Mouse (Mus musculus) stomach, embryonic 16.5 days (tissue): ENCODE data around the gene Tpk1. TPM values are rescaled to one million over a fixed set of nuclear protein-coding genes. Genes with fewer than 3 reads are reported as not detected.

Experiments used
- ATAC-seq: fragments of 200-750 bp; cut with Nextera tagmentation; 2 replicates; pipeline ENCODE4 v1.8.0; 2017; ENCODE audit warnings: moderate number of reproducible peaks, moderate TSS enrichment; ENCODE audit not compliant: insufficient read depth, low FRiP score
- H3K27ac ChIP-seq: fragments of 300-500 bp; sonication (generic); 2 replicates; pipeline ENCODE4 v1.5.1; 2014; ENCODE audit warnings: low read length
- H3K27me3 ChIP-seq: fragments of 300-500 bp; sonication (generic); 2 replicates; pipeline ENCODE4 v1.6.1; 2014; ENCODE audit warnings: low read length, control low read depth, mixed read lengths; ENCODE audit not compliant: control insufficient read depth, insufficient read depth
- H3K36me3 ChIP-seq: fragments of 300-500 bp; sonication (generic); 2 replicates; pipeline ENCODE4 v1.6.1; 2014; ENCODE audit warnings: low read length; ENCODE audit not compliant: control insufficient read depth, insufficient read depth
- H3K4me1 ChIP-seq: fragments of 300-500 bp; sonication (generic); 2 replicates; pipeline ENCODE4 v1.6.1; 2014; ENCODE audit warnings: low read length, control low read depth, mixed read lengths; ENCODE audit not compliant: control insufficient read depth, insufficient read depth
- H3K4me2 ChIP-seq: fragments of 300-500 bp; sonication (generic); 2 replicates; pipeline ENCODE4 v1.6.1; 2014; ENCODE audit warnings: low read depth, low read length, mixed read lengths
- H3K4me3 ChIP-seq: fragments of 300-500 bp; sonication (generic); replicated peaks from 2 replicates; pipeline ENCODE4 v1.5.1; 2014; ENCODE audit warnings: mild to moderate bottlenecking, low read length
- H3K9ac ChIP-seq: fragments of 300-500 bp; sonication (generic); 2 replicates; pipeline ENCODE4 v1.6.1; 2014; ENCODE audit warnings: low read length
- H3K9me3 ChIP-seq: fragments of 300-500 bp; sonication (generic); replicated peaks from 2 replicates; pipeline ENCODE4 v1.6.1; 2016; ENCODE audit warnings: low read length, control low read depth; ENCODE audit not compliant: control insufficient read depth
- WGBS: fragments of 180-500 bp; shearing (Covaris S2); extraction: QIAGEN DNeasy Blood & Tissue Kit; methylation state at CpG from one replicate; pipeline ENCODE4 v1.1.7; 2014; 5-methylcytosine and 5-hydroxymethylcytosine counted together
- polyA plus RNA-seq: library from polyadenylated mRNA; unstranded; fragments of >200 nt; fragmentation: Nextera tagmentation; extraction: Ambion mirVana; gene quantifications from 2 replicates; pipeline ENCODE4 v1.2.1, GENCODE M21; 2015

The Tpk1 gene
- polyA plus RNA-seq, 1 experiment from 2014 or later: 17.4 TPM

- no peak overlapping the region for H3K4me3 ChIP-seq
- no peaks in the 10 kb centered on the region for H3K9me3 ChIP-seq
- no peak overlapping the region for H3K4me2 ChIP-seq
- no peaks in the 10 kb centered on the region for H3K36me3 ChIP-seq
- 55% methylated on average over 1 of the region's 1 CpGs for WGBS
- H3K4me1 ChIP-seq: no peaks in the 10 kb centered on the region
- no peaks in the 10 kb centered on the region for H3K27me3 ChIP-seq
- H3K27ac ChIP-seq: no peak overlapping the region
- H3K9ac ChIP-seq: no peak overlapping the region
- ATAC-seq: no peak
Observed at GRCm38 (mm10) chr6:43551410-43551809, 114.7 kb downstream of the Tpk1 start.

GRCm38 (mm10) chr6:43546537-43546936, 119.5 kb downstream of the Tpk1 start:
- 55% methylated on average over 1 of the region's 1 CpGs for WGBS
- ATAC-seq: peak; percentile 44; the same call in 1 of the 2 replicates
- Histone ChIP-seq H3K4me3 (no peak overlapping the region), H3K4me1 (no peaks in the 10 kb centered on the region), H3K4me2 (no peak overlapping the region), H3K27ac (no peak overlapping the region), H3K27me3 (no peaks in the 10 kb centered on the region), H3K9me3 (no peaks in the 10 kb centered on the region), H3K9ac (no peak overlapping the region), H3K36me3 (no peaks in the 10 kb centered on the region)

GRCm38 (mm10) chr6:43537252-43537870, 128.7 kb downstream of the Tpk1 start:
- no peaks in the 10 kb centered on the region for H3K9me3 ChIP-seq
- ATAC-seq: no peak
- H3K27me3 ChIP-seq: no peaks in the 10 kb centered on the region
- H3K4me3 ChIP-seq: no peak overlapping the region
- WGBS: 70% methylated on average over 2 of the region's 2 CpGs
- H3K27ac ChIP-seq: no peak overlapping the region
- H3K9ac ChIP-seq: no peak overlapping the region
- no peaks in the 10 kb centered on the region for H3K4me1 ChIP-seq
- H3K4me2 ChIP-seq: no peak overlapping the region
- H3K36me3 ChIP-seq: no peaks in the 10 kb centered on the region

- Histone ChIP-seq H3K4me2 (no peak overlapping the region), H3K4me1 (no peaks in the 10 kb centered on the region), H3K27me3 (no peaks in the 10 kb centered on the region), H3K9me3 (no peaks in the 10 kb centered on the region), H3K36me3 (no peaks in the 10 kb centered on the region), H3K9ac (no peak overlapping the region), H3K4me3 (no peak overlapping the region), H3K27ac (no peak overlapping the region)
- 86% methylated on average over 2 of the region's 2 CpGs for WGBS
- ATAC-seq: no peak
Observed at GRCm38 (mm10) chr6:43535459-43535858, 130.6 kb downstream of the Tpk1 start.

- no peaks in the 10 kb centered on the region for H3K9me3 ChIP-seq
- no peaks in the 10 kb centered on the region for H3K36me3 ChIP-seq
- H3K4me2 ChIP-seq: no peak overlapping the region
- no peaks in the 10 kb centered on the region for H3K4me1 ChIP-seq
- H3K4me3 ChIP-seq: no peak overlapping the region
- H3K27ac ChIP-seq: no peak overlapping the region
- no peak overlapping the region for H3K9ac ChIP-seq
- H3K27me3 ChIP-seq: no peaks in the 10 kb centered on the region
- ATAC-seq: no peak
Observed at GRCm38 (mm10) chr6:43533323-43533722, 132.8 kb downstream of the Tpk1 start.

- no peak overlapping the region for H3K27ac ChIP-seq
- no peak overlapping the region for H3K4me2 ChIP-seq
- no peak overlapping the region for H3K9ac ChIP-seq
- no peaks in the 10 kb centered on the region for H3K27me3 ChIP-seq
- no peaks in the 10 kb centered on the region for H3K9me3 ChIP-seq
- no peaks in the 10 kb centered on the region for H3K36me3 ChIP-seq
- no peaks in the 10 kb centered on the region for H3K4me1 ChIP-seq
- 73% methylated on average over 3 of the region's 3 CpGs for WGBS
- H3K4me3 ChIP-seq: no peak overlapping the region
- ATAC-seq: no peak
Observed at GRCm38 (mm10) chr6:43532822-43533221, 133.3 kb downstream of the Tpk1 start.

GRCm38 (mm10) chr6:43531996-43532395, 134.1 kb downstream of the Tpk1 start:
- H3K36me3 ChIP-seq: no peaks in the 10 kb centered on the region
- no peak overlapping the region for H3K27ac ChIP-seq
- H3K27me3 ChIP-seq: no peaks in the 10 kb centered on the region
- H3K4me1 ChIP-seq: no peaks in the 10 kb centered on the region
- H3K9ac ChIP-seq: no peak overlapping the region
- no peaks in the 10 kb centered on the region for H3K9me3 ChIP-seq
- H3K4me3 ChIP-seq: no peak overlapping the region
- no peak overlapping the region for H3K4me2 ChIP-seq
- no peak for ATAC-seq

GRCm38 (mm10) chr6:43528996-43529395, 137.1 kb downstream of the Tpk1 start:
- H3K27me3 ChIP-seq: no peaks in the 10 kb centered on the region
- no peak overlapping the region for H3K4me3 ChIP-seq
- H3K27ac ChIP-seq: no peak overlapping the region
- 78% methylated on average over 3 of the region's 3 CpGs for WGBS
- H3K9ac ChIP-seq: no peak overlapping the region
- ATAC-seq: no peak
- no peak overlapping the region for H3K4me2 ChIP-seq
- H3K9me3 ChIP-seq: no peaks in the 10 kb centered on the region
- H3K4me1 ChIP-seq: no peaks in the 10 kb centered on the region
- H3K36me3 ChIP-seq: no peaks in the 10 kb centered on the region

- Histone ChIP-seq H3K27me3 (no peaks in the 10 kb centered on the region), H3K9ac (no peak overlapping the region), H3K9me3 (no peaks in the 10 kb centered on the region), H3K4me1 (no peaks in the 10 kb centered on the region), H3K4me2 (no peak overlapping the region), H3K27ac (no peak overlapping the region), H3K36me3 (no peaks in the 10 kb centered on the region), H3K4me3 (no peak overlapping the region)
- WGBS: 29% methylated on average over 2 of the region's 2 CpGs
- ATAC-seq: no peak
Observed at GRCm38 (mm10) chr6:43525028-43525427, 141.1 kb downstream of the Tpk1 start.

- Histone ChIP-seq H3K9me3 (no peaks in the 10 kb centered on the region), H3K4me3 (no peak overlapping the region), H3K36me3 (no peaks in the 10 kb centered on the region), H3K27me3 (no peaks in the 10 kb centered on the region), H3K4me1 (no peaks in the 10 kb centered on the region), H3K27ac (no peak overlapping the region), H3K9ac (no peak overlapping the region), H3K4me2 (no peak overlapping the region)
- ATAC-seq: no peak
- whole genome bisulfite sequencing: 34% methylated on average over 1 of the region's 1 CpGs
Observed at GRCm38 (mm10) chr6:43522046-43522445, 144.0 kb downstream of the Tpk1 start.
